Mouse (Mus musculus) bone marrow macrophage, adult 2 months (primary cell): ENCODE data around the gene Lemd2. TPM values are rescaled to one million over a fixed set of nuclear protein-coding genes. Genes with fewer than 3 reads are reported as not detected.

Source experiments
- H3K27ac ChIP-seq: 2 replicates; pipeline ENCODE4 v1.5.1; 2012; ENCODE audit warnings: low read depth, low read length; ENCODE audit not compliant: insufficient read depth
- H3K4me1 ChIP-seq: 2 replicates; pipeline ENCODE4 v1.6.1; 2012; ENCODE audit warnings: low read length; ENCODE audit not compliant: control insufficient read depth, insufficient read depth
- H3K4me3 ChIP-seq: 2 replicates; pipeline ENCODE4 v1.5.1; 2012; ENCODE audit warnings: mild to moderate bottlenecking, low read length, moderate library complexity; ENCODE audit not compliant: insufficient read depth
- CTCF ChIP-seq: IDR thresholded peaks from 2 replicates; pipeline ENCODE4 v1.5.1; 2012; ENCODE audit warnings: low read depth, mild to moderate bottlenecking, low read length, moderate library complexity
- POLR2A ChIP-seq: IDR thresholded peaks from 2 replicates; pipeline ENCODE4 v1.6.1; 2012; ENCODE audit warnings: mild to moderate bottlenecking, low read depth, low read length, borderline replicate concordance
- polyA plus RNA-seq: library from polyadenylated mRNA; stranded (reverse); fragments of >200 nt; gene quantifications from 2 replicates; pipeline ENCODE4 v1.2.4, GENCODE M21; 2012; ENCODE audit not compliant: missing spikeins, insufficient read depth, insufficient read length

The Lemd2 gene
- polyA plus RNA-seq: 42.8 and 52.7 TPM in 2 replicates

DNA sequence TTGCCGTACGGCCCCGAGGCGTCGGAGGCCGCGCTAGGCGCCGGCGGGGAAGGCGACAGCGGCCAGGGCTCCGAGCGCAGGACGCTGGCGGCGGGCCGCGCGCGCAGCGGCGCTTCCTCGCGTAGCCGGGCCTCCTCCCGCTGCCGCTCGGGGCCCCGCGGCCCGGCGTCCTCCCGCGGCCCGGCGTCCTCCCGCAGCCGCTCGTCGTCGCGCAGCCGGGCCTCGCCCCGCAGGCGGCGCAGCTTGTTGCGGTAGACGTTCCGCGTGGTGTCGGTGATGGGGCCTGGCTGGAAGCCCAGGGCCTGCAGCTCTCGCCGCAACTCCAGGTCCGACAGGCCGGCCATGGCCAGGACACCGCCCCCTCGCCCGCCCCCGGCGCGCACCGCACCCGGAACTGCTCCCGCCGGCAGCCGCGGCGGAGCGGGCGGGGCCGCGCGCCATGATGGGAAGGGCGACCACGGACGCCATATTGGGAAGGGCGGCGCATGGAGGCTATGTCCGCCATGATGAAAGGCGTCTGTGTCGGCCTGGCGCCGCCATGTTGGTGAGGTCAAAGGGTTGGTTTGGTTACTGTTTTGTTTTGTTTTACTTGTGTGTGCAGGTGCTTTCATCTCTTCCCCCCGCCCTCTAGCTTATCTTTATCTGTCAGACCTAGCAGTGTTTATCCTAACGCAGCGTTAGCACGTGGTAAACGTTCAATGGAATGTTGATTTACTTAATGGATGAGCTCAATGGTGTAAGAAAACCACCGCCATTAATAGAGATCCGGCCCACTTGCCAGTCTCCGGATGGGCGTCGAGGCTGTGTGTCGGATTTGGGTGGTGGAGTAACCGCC lies at the start of gene Lemd2:
Lemd2 (minus strand) TSS at position 395 of the 835 bp plus-strand sequence.
- TF ChIP-seq CTCF (no peak), POLR2A (no peak)
- Histone ChIP-seq H3K4me1 (peaks cover 10% of the 10 kb centered on the region), H3K27ac (peak within 1 kb of the TSS; percentile 74), H3K4me3 (peak within 1 kb of the TSS; percentile 95)

GRCm38 (mm10) chr17:27251150-27251549 lies 46.9 kb upstream of the Lemd2 start:
- Histone ChIP-seq H3K27ac (no peak overlapping the region), H3K4me3 (no peak overlapping the region), H3K4me1 (no peaks in the 10 kb centered on the region)
- TF ChIP-seq CTCF: no peak
- TF ChIP-seq POLR2A: no peak

GRCm38 (mm10) chr17:27250461-27250860 lies 46.2 kb upstream of the Lemd2 start:
- H3K4me3 ChIP-seq: no peak overlapping the region
- no peak for TF ChIP-seq POLR2A
- no peak for TF ChIP-seq CTCF

DNA sequence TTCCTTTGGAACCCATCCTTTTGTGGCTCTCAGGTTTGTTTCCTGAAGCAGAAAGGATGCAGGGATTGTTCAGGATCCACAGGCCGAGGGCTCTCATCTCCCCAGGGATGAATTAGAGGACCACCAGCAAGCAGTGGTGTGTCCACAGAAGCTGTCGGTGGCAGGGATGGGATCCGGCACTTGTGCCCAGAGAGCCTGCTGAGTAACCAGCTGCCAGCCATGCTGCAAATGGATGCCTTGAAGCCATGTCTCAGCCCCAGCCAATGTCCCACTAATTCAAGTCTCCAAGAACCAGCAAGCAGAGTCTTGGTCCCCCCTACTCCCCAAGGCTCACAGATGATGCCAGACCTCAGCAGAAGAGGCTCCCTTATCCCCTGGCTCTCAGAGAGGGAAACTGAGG lies 44.8 kb upstream of the Lemd2 start:
- Histone ChIP-seq H3K4me1 (no peaks in the 10 kb centered on the region), H3K27ac (no peak overlapping the region), H3K4me3 (no peak overlapping the region)
- TF ChIP-seq POLR2A (no peak), CTCF (no peak)

More at GRCm38 (mm10) chr17:27250461-27250860, 46.2 kb upstream of the Lemd2 start:
- Histone ChIP-seq H3K27ac (no peak overlapping the region), H3K4me1 (no peaks in the 10 kb centered on the region)

DNA sequence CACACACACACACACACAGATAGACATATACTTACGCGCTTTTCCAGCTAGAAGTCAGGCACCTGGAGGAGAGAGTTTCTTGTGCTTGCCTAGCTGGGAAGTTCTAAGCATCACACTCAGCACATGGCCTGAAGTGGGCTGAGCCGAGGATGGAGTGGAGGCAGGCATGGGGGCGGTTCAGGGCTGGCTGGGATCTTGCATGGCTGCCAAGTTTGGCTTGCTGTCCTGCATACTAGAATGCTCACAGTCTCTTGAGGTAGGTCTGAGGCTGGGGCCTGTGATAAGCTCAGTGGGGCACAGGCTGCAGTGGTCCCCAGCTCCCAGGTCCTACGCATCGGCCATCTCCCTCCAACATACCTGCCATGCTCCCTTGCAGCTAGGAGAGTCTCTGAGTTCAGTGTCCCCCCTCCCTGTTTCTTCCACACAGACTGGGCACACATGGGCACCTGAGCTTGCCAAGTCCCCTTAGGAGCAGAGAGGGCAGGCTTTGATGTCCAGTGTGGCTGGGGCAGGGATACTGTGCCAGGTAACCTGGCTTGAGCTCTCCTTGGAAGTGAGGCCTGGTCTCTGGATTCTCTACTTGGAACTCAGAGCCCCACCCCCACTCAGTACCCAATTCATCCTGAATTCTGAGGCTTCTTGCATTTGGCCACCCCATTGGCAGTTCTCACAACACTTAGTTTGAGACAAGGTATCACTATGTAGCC lies 43.6 kb upstream of the Lemd2 start:
- Histone ChIP-seq H3K4me1 (peaks cover under 1% of the 10 kb centered on the region; the same call in 1 of the 2 replicates), H3K4me3 (no peak overlapping the region), H3K27ac (no peak overlapping the region)
- no peak for TF ChIP-seq CTCF
- no peak for TF ChIP-seq POLR2A

DNA sequence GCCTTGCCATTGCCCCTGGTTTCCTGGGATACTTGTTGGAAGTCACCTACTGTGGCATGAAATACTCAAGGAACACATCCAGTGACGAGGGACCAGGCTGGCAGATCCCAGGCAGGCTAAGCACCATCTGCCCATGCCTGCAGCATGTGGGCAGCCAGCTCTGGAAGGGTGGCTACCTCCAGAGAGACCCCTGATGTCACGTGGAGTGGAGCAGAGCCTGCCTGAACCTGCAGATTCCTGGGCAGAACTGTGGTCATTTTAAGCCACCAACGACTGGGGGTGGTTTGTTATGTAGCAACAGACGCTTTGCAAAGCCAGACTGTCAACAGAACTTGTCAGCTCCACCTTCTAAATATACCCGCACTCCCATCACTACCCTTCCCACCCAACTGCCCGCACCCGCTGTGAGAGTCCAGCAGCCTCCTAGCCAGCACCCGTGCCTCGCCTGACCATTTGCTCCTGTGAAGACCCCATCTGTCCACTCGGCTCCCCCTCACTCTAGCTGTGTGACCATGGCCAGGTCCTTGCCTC lies 41.6 kb upstream of the Lemd2 start:
- TF ChIP-seq POLR2A: no peak
- TF ChIP-seq CTCF: no peak
- Histone ChIP-seq H3K27ac (no peak overlapping the region), H3K4me1 (peaks cover 13% of the 10 kb centered on the region), H3K4me3 (no peak overlapping the region)

- Histone ChIP-seq H3K4me3 (no peak overlapping the region), H3K27ac (no peak overlapping the region), H3K4me1 (peaks cover 21% of the 10 kb centered on the region)
- TF ChIP-seq POLR2A (no peak), CTCF (no peak)
These were observed 40.6 kb upstream of the Lemd2 start for GRCm38 (mm10) chr17:27244912-27245311.

DNA sequence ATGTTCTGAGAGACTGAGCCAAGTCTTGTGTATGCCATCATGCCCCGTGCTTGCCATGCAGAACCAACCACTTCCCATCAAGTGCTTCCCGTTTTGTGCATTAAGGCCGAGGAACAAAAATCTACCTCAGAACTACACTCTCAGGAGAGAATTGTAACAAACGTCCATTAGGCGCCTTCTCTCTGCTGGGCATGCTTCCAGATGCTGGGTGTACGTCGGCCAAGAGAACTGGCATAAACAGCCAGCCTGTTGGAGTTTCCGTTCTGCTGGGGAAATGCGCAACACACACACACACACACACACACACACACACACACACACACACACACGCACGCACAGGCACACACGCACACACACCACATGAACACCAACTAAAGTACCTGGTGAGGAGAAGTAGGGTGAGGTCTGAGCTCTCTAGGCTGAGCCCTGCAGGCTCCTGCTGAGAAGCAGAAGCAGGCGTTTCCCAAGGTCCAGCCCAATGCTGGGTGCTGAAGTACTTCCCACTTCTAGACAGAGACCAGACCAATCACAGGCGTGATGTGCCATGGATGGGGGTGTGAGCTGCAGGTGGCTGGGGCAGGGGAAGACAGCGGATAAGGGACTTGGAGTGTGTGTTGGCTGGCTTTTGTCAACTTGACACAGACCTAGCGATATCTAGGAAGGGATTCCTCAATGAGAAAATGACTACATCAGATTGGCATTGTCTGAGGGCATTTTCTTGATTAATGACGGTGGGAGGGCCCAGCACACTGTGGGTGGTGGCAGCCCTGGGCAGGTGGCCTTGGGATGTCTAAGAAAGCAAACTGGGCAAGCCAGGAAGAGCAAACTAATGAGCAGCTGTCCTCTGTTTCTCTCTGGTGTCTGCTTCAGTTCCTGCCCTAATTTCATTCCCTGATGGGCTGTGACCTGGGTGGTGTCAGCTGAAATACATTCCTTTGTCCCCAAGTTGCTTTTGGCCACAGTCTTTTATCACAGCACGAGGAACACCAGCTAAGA lies 38.2 kb upstream of the Lemd2 start:
- peaks cover 22% of the 10 kb centered on the region for H3K4me1 ChIP-seq
- H3K27ac ChIP-seq: peak overlapping the region; percentile 87
- H3K4me3 ChIP-seq: peak overlapping the region; percentile 53
- TF ChIP-seq POLR2A (no peak), CTCF (no peak)
